Mouse (Mus musculus) heart, postnatal 36 days (tissue): ENCODE results near the gene Spag6. TPM values are rescaled to one million over a fixed set of nuclear protein-coding genes. Genes with fewer than 3 reads are reported as not detected.

ENCODE experiments used
- DNase-seq, 2 experiments: peaks; one replicate each; pipeline ENCODE4 v3.0.0; 2021 to 2022
- intact Hi-C: fragments of 180-260 bp; cut with DNase I; formaldehyde crosslinking; loops from one replicate; pipeline ENCODE4 v1.15.1; 2025
- total RNA-seq, 2 experiments: library from RNA; stranded (reverse); gene quantifications; 2 replicates each; pipeline ENCODE4 v1.2.3; 2021

Spag6 gene
- under 1 TPM in 1 of 2 experiments, not detected in 1; 0.47 TPM for total RNA-seq

DNA sequence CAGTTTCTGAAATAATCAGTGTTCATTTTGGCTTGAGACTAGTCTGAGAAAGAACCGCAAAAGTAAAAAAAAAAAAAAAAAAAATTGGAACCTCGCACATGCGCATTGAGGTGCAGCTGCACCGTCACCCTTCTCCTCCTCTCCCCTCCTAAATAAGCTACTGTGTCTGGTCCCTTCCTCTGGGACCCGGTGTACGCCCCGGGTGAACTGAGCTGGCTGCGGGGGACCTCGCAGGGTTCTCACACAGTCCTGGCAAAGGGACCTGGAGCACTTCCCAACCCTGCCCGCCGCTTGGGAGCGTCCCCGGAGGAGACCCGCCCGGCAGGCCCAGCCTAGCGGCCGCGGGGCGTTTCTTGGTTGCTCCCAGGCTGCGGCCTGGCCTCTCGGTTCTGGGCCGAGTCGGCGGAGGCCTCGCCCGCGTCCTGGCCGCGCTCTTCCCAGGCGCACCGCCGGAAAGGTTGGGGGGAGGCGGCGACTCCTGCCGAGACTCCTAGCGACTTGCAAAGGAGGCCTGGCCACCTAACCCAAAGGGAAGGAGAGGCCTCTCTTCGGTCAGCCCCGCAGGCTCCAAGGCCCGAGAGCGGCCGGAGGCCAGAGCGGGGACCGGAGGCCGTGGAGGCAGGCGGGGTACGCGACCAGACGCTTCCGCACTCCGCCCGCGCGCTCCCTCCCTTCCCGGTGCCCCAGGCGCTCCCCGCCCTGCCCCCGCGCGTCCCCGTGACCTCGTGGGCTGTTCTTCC is at the start of gene Spag6:
TSS of gene Spag6 (plus strand) at position 162 of the 740 bp plus-strand sequence.
- intact Hi-C loops, result loop anchor here (2.0 to 10.0 kb wide), 7 partner anchors 17 to 667 kb away; partner anchors contain the start of genes 4930426L09Rik, Bmi1, Dnajc1 and Pip4k2a
- DNase-seq, result peak; percentile 79 to 92

DNA sequence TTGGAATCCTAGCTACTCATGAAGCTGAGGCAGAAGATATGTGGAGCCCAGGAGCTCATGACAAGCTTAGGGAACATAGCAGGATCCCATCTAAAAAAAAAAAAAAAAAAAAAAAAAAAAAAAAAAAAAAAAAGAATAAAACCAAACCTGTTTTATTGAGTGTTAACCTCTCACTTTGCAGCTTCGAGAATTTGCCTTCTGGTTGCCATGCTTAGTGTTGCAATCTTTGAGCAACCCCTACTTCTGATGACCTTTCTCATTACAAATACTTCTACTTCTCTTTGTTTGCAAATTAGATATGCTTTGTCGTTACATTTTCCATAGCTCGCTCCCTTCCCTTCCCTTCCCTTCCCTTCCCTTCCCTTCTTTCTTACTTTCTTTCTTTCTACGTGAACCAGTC is 45.3 kb upstream of the Spag6 start:
- intact Hi-C loops, result no loop called here
- no peak for DNase-seq

DNA sequence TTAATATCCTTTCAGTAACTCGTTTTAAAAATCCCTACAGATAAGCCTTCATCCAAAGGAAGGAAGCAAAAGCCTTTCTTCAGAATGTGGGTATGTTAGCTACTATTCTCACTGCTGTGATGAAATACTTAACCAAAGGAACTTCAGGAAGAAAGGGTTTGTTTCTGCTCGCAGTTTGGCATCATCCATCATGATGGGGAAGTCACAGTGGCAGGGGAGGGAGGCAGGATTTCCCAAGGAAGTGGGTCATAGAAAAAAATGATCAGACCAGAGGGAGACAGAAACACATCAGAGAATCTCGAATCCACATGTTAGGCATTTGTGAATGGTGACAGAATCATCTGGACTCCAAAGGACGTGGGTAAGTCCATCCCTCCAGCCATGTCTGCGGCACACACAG is 39.0 kb upstream of the Spag6 start:
- DNase-seq, result no peak
- intact Hi-C loops, result no loop called here

- no peak for DNase-seq
- intact Hi-C loops, result no loop called here
These were observed 29.8 kb upstream of the Spag6 start for GRCm38 (mm10) chr2:18664003-18664402.

- intact Hi-C loops, result loop anchor here (5.0 to 10.0 kb wide), 2 partner anchors 64 to 984 kb away; partner anchors contain the start of gene Otud1
- DNase-seq, result no peak
These were observed 22.8 kb upstream of the Spag6 start for GRCm38 (mm10) chr2:18671041-18671440.

- intact Hi-C loops, result loop anchor here (5.0 to 10.0 kb wide), 2 partner anchors 65 to 983 kb away; partner anchors contain the start of gene Otud1
- peak; percentile 98 to 99 for DNase-seq
These were observed 21.6 kb upstream of the Spag6 start, which contains the start of gene Commd3 for GRCm38 (mm10) chr2:18672133-18672765. TSS of gene Commd3 (plus strand) at chr2:18672384.

GRCm38 (mm10) chr2:18672766-18673164 is 21.1 kb upstream of the Spag6 start:
- no peak for DNase-seq
- intact Hi-C loops, result loop anchor here (5.0 to 10.0 kb wide), 2 partner anchors 65 to 982 kb away; partner anchors contain the start of gene Otud1

- no peak for DNase-seq
- intact Hi-C loops, result loop anchor here (5.0 to 10.0 kb wide), 2 partner anchors 66 to 981 kb away; partner anchors contain the start of gene Otud1
These were observed 20.1 kb upstream of the Spag6 start for GRCm38 (mm10) chr2:18673766-18674165.

- intact Hi-C loops, result loop anchor here (5.0 to 10.0 kb wide), 2 partner anchors 67 to 980 kb away; partner anchors contain the start of gene Otud1
- DNase-seq, result no peak
These were observed 19.5 kb upstream of the Spag6 start for GRCm38 (mm10) chr2:18674193-18674902.

DNA sequence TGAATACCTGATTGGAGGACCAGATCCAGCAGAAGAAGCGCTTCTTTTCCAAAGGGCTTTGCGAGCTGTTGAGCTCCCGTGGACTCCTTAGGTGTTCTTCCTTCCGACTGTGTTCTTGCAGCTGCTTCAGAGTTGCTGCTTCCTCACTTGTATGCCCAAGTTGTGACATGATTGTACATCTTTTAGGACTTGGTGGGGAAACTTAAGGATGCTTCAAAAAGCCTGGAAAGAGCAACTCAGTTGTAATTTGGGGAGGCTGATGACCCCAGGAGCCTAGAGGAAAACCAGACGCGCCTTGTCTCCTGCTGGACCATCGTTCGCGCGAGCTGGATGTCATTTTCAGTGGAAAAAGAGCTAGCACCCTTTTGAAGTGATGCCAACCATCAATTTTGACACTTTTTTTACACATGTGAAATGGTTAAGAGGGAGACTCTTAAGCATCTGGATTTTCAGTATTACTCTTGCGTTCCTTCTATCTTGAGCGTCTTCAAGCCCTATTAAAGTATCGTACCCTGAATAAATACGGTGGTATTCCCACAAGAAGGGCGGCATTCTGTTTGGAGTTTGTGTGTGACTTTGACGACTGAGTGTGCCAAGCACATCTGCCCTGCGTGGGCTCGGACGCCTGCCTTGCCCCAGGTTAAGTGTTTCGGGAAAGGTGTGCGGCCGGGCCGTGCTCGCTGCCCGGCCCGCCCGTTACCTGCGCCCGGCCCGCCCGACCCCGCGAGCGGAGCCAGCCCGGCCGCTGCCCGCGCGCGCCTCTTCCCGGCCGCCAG is 18.0 kb upstream of the Spag6 start:
- intact Hi-C loops, result loop anchor here (2.0 to 10.0 kb wide), 7 partner anchors 17 to 979 kb away; partner anchors contain the start of genes Dnajc1, Otud1 and Skida1
- no peak for DNase-seq

DNA sequence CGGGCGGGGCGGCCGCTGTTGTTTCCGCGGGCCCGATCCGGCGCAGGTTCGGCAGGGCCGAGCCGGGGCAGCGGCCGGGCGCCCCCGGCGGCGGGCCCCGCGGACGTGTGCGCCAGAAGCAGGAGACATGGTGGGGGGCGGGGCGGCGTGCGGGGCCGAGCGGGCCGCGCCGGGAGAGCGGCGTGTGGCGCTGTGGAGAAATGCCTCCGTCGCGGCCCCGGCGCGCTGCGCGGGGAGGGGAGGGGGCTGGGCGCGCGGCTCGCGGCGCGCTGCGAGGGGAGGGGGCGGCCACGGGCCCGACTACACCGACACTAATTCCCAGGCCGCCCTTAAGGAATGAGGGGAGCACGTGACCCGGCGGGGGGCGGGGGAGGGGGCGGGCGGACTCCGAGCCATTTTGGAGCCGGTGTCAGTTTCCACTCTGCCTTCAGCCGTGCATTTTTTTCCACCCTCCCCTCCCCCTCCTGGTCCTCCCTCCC is 17.3 kb upstream of the Spag6 start:
- intact Hi-C loops, result loop anchor here (2.0 to 10.0 kb wide), 7 partner anchors 16 to 978 kb away; partner anchors contain the start of genes Dnajc1, Otud1 and Skida1

DNA sequence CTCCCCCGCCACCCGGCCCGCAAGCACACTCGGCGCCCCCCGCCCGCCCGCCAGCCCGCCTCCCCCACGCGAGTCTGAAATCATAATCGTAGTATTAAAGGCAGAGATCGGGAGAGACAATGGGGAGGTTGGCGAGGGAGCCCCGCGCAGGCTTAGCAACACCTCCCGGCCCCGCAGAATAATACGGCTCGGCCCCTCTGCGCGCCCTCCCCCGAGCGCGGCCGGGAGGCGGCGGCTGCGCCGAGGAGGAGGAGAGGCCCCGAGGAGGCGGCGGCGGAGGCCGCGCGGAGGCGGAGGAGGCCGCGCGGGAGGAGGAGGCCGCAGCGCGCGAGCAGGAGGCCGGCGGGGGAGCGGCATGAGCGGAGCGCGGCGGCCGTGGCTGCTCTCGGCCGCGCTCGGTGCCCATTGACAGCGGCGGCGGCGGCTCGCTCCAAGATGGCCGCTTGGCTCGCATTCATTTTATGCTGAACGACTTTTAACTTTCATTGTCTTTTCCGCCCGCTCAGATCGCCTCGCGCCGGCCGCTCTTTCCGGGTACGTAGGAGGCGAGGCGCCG is 16.8 kb upstream of the Spag6 start, which contains the start of gene Bmi1:
TSS of gene Bmi1 (plus strand) at position 83 of the 556 bp plus-strand sequence.
- intact Hi-C loops, result loop anchor here (2.0 to 10.0 kb wide), 7 partner anchors 16 to 978 kb away; partner anchors contain the start of genes Dnajc1, Otud1 and Skida1
- peak; percentile 60 to 84 for DNase-seq

More for the DNA sequence above, 17.3 kb upstream of the Spag6 start:
- peak; percentile 68 to 82 for DNase-seq

- intact Hi-C loops, result loop anchor here (2.0 to 10.0 kb wide), 7 partner anchors 15 to 977 kb away; partner anchors contain the start of genes Dnajc1, Otud1 and Skida1
- DNase-seq, result peak; percentile 45 to 74
These were observed 16.0 kb upstream of the Spag6 start for GRCm38 (mm10) chr2:18677631-18678471.

- intact Hi-C loops, result loop anchor here (5.0 to 10.0 kb wide), 6 partner anchors 92 to 975 kb away; partner anchors contain the start of genes Dnajc1, Otud1 and Skida1
- DNase-seq, result no peak
These were observed 14.1 kb upstream of the Spag6 start for GRCm38 (mm10) chr2:18679701-18680100.

DNA sequence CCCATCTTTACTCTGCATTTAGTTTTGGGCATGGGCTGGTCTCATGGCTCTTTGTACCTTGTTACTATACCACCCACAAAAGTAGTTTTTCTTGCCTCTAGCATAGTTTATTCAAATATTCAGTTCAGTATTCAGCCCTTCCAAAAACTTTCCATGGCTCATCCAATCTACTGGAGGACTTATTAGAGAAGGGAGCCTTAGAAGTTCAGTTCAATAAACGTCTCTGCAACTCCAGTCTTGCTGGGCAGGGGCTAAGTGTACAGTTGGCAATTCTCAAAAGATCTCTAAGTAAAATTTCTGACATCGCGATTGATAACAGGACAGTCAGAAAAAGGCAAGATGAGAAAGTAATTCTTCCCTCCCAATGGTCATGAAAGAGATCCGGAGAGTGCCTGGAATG is 13.3 kb upstream of the Spag6 start:
- intact Hi-C loops, result loop anchor here (10.0 kb wide), 1 partner anchor 826 kb away; no protein-coding TSS in a partner anchor
- DNase-seq, result no peak

- peak; percentile 60 to 67 for DNase-seq
- intact Hi-C loops, result loop anchor here (10.0 kb wide), 1 partner anchor 826 kb away; no protein-coding TSS in a partner anchor
These were observed 12.9 kb upstream of the Spag6 start for GRCm38 (mm10) chr2:18680961-18681360.

GRCm38 (mm10) chr2:18684062-18684461 is 9.8 kb upstream of the Spag6 start:
- intact Hi-C loops, result loop anchor here (10.0 kb wide), 1 partner anchor 829 kb away; no protein-coding TSS in a partner anchor
- DNase-seq, result no peak

GRCm38 (mm10) chr2:18686386-18686785 is 7.4 kb upstream of the Spag6 start:
- no peak for DNase-seq
- intact Hi-C loops, result loop anchor here (10.0 kb wide), 1 partner anchor 832 kb away; no protein-coding TSS in a partner anchor
